Mouse (Mus musculus) intestine, postnatal 0 days (tissue): ENCODE measurements around the gene Flnc. TPM values are rescaled to one million over a fixed set of nuclear protein-coding genes. Genes with fewer than 3 reads are reported as not detected.
"Not testable (repeated sequence)": the region's sequence is repeated elsewhere in the genome, so short reads cannot be mapped to it uniquely, and the experiment has no call there.

Source experiments
- ATAC-seq: fragments of 200-750 bp; cut with Nextera tagmentation; 2 replicates; pipeline ENCODE4 v1.8.0; 2017; ENCODE audit warnings: mild to moderate bottlenecking, moderate TSS enrichment, moderate library complexity
- H3K27ac ChIP-seq: fragments of 300-500 bp; sonication (generic); 2 replicates; pipeline ENCODE4 v1.5.1; 2014; ENCODE audit warnings: mild to moderate bottlenecking, low read depth, low read length, moderate library complexity
- H3K27me3 ChIP-seq: fragments of 300-500 bp; sonication (generic); replicated peaks from 2 replicates; pipeline ENCODE4 v1.6.1; 2014; ENCODE audit warnings: low read length, mixed read lengths; ENCODE audit not compliant: control insufficient read depth, insufficient read depth
- H3K36me3 ChIP-seq: fragments of 300-500 bp; sonication (generic); 2 replicates; pipeline ENCODE4 v1.6.1; 2014; ENCODE audit warnings: mild to moderate bottlenecking, moderate library complexity; ENCODE audit not compliant: control insufficient read depth, insufficient read depth
- H3K4me1 ChIP-seq: fragments of 300-500 bp; sonication (generic); replicated peaks from 2 replicates; pipeline ENCODE4 v1.6.1; 2014; ENCODE audit warnings: antibody characterized with exemption, low read length, mixed read lengths; ENCODE audit not compliant: control insufficient read depth, insufficient read depth
- H3K4me2 ChIP-seq: fragments of 300-500 bp; sonication (generic); replicated peaks from 2 replicates; pipeline ENCODE4 v1.6.1; 2014; ENCODE audit warnings: low read depth, mild to moderate bottlenecking, moderate library complexity
- H3K4me3 ChIP-seq: fragments of 300-500 bp; sonication (generic); 2 replicates; pipeline ENCODE4 v1.5.1; 2014; ENCODE audit warnings: low read depth, low read length
- H3K9ac ChIP-seq: fragments of 300-500 bp; sonication (generic); 2 replicates; pipeline ENCODE4 v1.6.1; 2014; ENCODE audit warnings: mild to moderate bottlenecking, low read depth, low read length
- H3K9me3 ChIP-seq: fragments of 300-500 bp; sonication (generic); 2 replicates; pipeline ENCODE4 v1.6.1; 2016; ENCODE audit warnings: mixed run types; ENCODE audit not compliant: control insufficient read depth
- CTCF ChIP-seq: sonication (generic); IDR thresholded peaks from 2 replicates; pipeline ENCODE4 v1.5.1; 2016; ENCODE audit warnings: low read depth, mild to moderate bottlenecking, control low read depth, antibody characterized with exemption, moderate library complexity
- WGBS: fragments of 180-500 bp; shearing (Covaris S2); extraction: QIAGEN DNeasy Blood & Tissue Kit; methylation state at CpG from one replicate; pipeline ENCODE4 v1.1.7; 2014; 5-methylcytosine and 5-hydroxymethylcytosine counted together
- polyA plus RNA-seq: library from polyadenylated mRNA; unstranded; fragments of >200 nt; fragmentation: Nextera tagmentation; extraction: Ambion mirVana; gene quantifications from 2 replicates; pipeline ENCODE4 v1.2.1, GENCODE M21; 2015

The Flnc gene
- 3.5 and 3.8 TPM in 2 replicates for polyA plus RNA-seq

GRCm38 (mm10) chr6:29433038-29433803, at the start of gene Flnc:
Flnc (plus strand) TSS chr6:29433256.
- Histone ChIP-seq H3K4me3 (peak within 1 kb of the TSS; percentile 62), H3K36me3 (no peaks in the 10 kb centered on the region), H3K9me3 (no peaks in the 10 kb centered on the region), H3K4me1 (no peaks in the 10 kb centered on the region), H3K9ac (peak within 1 kb of the TSS; percentile 65), H3K4me2 (peak within 1 kb of the TSS; percentile 85), H3K27me3 (peaks cover 42% of the 10 kb centered on the region), H3K27ac (peak within 1 kb of the TSS; percentile 50)
- no peak for TF ChIP-seq CTCF
- 1% methylated on average over 71 of the region's 77 CpGs for WGBS
- ATAC-seq, result peak; percentile 37

- H3K27ac ChIP-seq, result no peak within 1 kb of the TSS
- H3K9ac ChIP-seq, result no peak within 1 kb of the TSS
- H3K9me3 ChIP-seq, result no peaks in the 10 kb centered on the region
- no peaks in the 10 kb centered on the region for H3K36me3 ChIP-seq
- no peaks in the 10 kb centered on the region for H3K4me1 ChIP-seq
- peak within 1 kb of the TSS; percentile 11; the same call in 1 of the 2 replicates for H3K4me3 ChIP-seq
- no peaks in the 10 kb centered on the region for H3K27me3 ChIP-seq
- peak within 1 kb of the TSS; percentile 42 for H3K4me2 ChIP-seq
- TF ChIP-seq CTCF, result no peak
- ATAC-seq, result peak; percentile 33; the same call in 1 of the 2 replicates
- WGBS, result 10% methylated on average over 12 of the region's 12 CpGs
These were observed 45.0 kb upstream of the Flnc start, which contains the start of gene Opn1sw for GRCm38 (mm10) chr6:29388052-29388518. Opn1sw (minus strand) TSS chr6:29388468.

- Histone ChIP-seq H3K4me1 (no peaks in the 10 kb centered on the region), H3K27ac (no peak overlapping the region), H3K9ac (no peak overlapping the region), H3K4me3 (0 out of 2 replicates have a peak overlapping the region, but pooled peaks have one; percentile 11), H3K27me3 (peaks cover 1% of the 10 kb centered on the region; the same call in 1 of the 2 replicates), H3K36me3 (no peaks in the 10 kb centered on the region), H3K9me3 (no peaks in the 10 kb centered on the region), H3K4me2 (peak overlapping the region; percentile 42)
- ATAC-seq, result peak; percentile 70; the same call in 1 of the 2 replicates
- 21% methylated on average over 11 of the region's 11 CpGs for WGBS
- TF ChIP-seq CTCF, result no peak
These were observed 44.4 kb upstream of the Flnc start for GRCm38 (mm10) chr6:29388606-29389080.

GRCm38 (mm10) chr6:29389425-29389824, 43.6 kb upstream of the Flnc start:
- no peak overlapping the region for H3K9ac ChIP-seq
- H3K36me3 ChIP-seq, result no peaks in the 10 kb centered on the region
- TF ChIP-seq CTCF, result no peak
- no peak overlapping the region for H3K4me3 ChIP-seq
- peaks cover 9% of the 10 kb centered on the region; the same call in 1 of the 2 replicates for H3K27me3 ChIP-seq
- no peaks in the 10 kb centered on the region for H3K4me1 ChIP-seq
- no peak overlapping the region for H3K27ac ChIP-seq
- ATAC-seq, result no peak
- no peak overlapping the region for H3K4me2 ChIP-seq
- no peaks in the 10 kb centered on the region for H3K9me3 ChIP-seq
- WGBS, result 49% methylated on average over 9 of the region's 9 CpGs

- not testable (repeated sequence) for H3K27ac ChIP-seq, H3K36me3 ChIP-seq, H3K9me3 ChIP-seq, H3K4me2 ChIP-seq, H3K4me1 ChIP-seq, ATAC-seq, H3K4me3 ChIP-seq, H3K9ac ChIP-seq
- peaks cover 20% of the 10 kb centered on the region; the same call in 1 of the 2 replicates for H3K27me3 ChIP-seq
- 77% methylated on average over 1 of the region's 1 CpGs for WGBS
These were observed 42.6 kb upstream of the Flnc start for GRCm38 (mm10) chr6:29390500-29390899.

- H3K36me3 ChIP-seq, H3K4me1 ChIP-seq, H3K9me3 ChIP-seq, H3K27ac ChIP-seq, H3K4me3 ChIP-seq, H3K4me2 ChIP-seq, H3K9ac ChIP-seq, ATAC-seq: not testable (repeated sequence)
- peaks cover 27% of the 10 kb centered on the region for H3K27me3 ChIP-seq
- WGBS, result 77% methylated on average over 8 of the region's 8 CpGs
These were observed 41.8 kb upstream of the Flnc start for GRCm38 (mm10) chr6:29391241-29391640.
